Mouse (Mus musculus) thymus, postnatal 4 days (tissue): ENCODE results near the gene Ttc41.

Experiments
- DNase-seq: peaks from one replicate; pipeline ENCODE4 v3.0.0; 2021

The Ttc41 gene

GRCm38 (mm10) chr10:86755816-86756502 is 50.3 kb downstream of the Ttc41 start:
- DNase-seq: no peak

- DNase-seq: no peak
Measured at GRCm38 (mm10) chr10:86757724-86758123, 52.1 kb downstream of the Ttc41 start.

- no peak for DNase-seq
Measured at GRCm38 (mm10) chr10:86758211-86758610, 52.6 kb downstream of the Ttc41 start.

- no peak for DNase-seq
Measured at GRCm38 (mm10) chr10:86761236-86761635, 55.6 kb downstream of the Ttc41 start.

- DNase-seq: no peak
Measured at GRCm38 (mm10) chr10:86761722-86762383, 56.2 kb downstream of the Ttc41 start.

- no peak for DNase-seq
Measured at GRCm38 (mm10) chr10:86762384-86762730, 56.7 kb downstream of the Ttc41 start.

- no peak for DNase-seq
Measured at GRCm38 (mm10) chr10:86763672-86764071, 58.1 kb downstream of the Ttc41 start, which contains the start of gene Gm49358. Gene Gm49358, plus strand, starts transcription at chr10:86763972.

- no peak for DNase-seq
Measured at GRCm38 (mm10) chr10:86765344-86765966, 59.8 kb downstream of the Ttc41 start.

GRCm38 (mm10) chr10:86769216-86769615 is 63.6 kb downstream of the Ttc41 start:
- DNase-seq: no peak

- no peak for DNase-seq
Measured at GRCm38 (mm10) chr10:86769797-86770196, 64.2 kb downstream of the Ttc41 start.

GRCm38 (mm10) chr10:86771701-86772100 is 66.1 kb downstream of the Ttc41 start:
- DNase-seq: no peak

GRCm38 (mm10) chr10:86772231-86772631 is 66.6 kb downstream of the Ttc41 start:
- DNase-seq: no peak

GRCm38 (mm10) chr10:86773360-86773759 is 67.7 kb downstream of the Ttc41 start:
- no peak for DNase-seq

- no peak for DNase-seq
Measured at GRCm38 (mm10) chr10:86776281-86776680, 70.7 kb downstream of the Ttc41 start.

- DNase-seq: peak; percentile 20
Measured at GRCm38 (mm10) chr10:86777614-86778319, 72.2 kb downstream of the Ttc41 start.

GRCm38 (mm10) chr10:86778398-86779116 is 72.9 kb downstream of the Ttc41 start, which contains the start of gene Nt5dc3:
Gene Nt5dc3, plus strand, starts transcription at chr10:86779005.
- DNase-seq: peak; percentile 96

GRCm38 (mm10) chr10:86779117-86779755 is 73.6 kb downstream of the Ttc41 start:
- DNase-seq: no peak

GRCm38 (mm10) chr10:86779816-86780500 is 74.3 kb downstream of the Ttc41 start:
- DNase-seq: no peak

- no peak for DNase-seq
Measured at GRCm38 (mm10) chr10:86781641-86782040, 76.0 kb downstream of the Ttc41 start.

- no peak for DNase-seq
Measured at GRCm38 (mm10) chr10:86782656-86783055, 77.0 kb downstream of the Ttc41 start.

- no peak for DNase-seq
Measured at GRCm38 (mm10) chr10:86783561-86783960, 78.0 kb downstream of the Ttc41 start.
